Mouse (Mus musculus): Measurements from ENCODE around the gene Cbx8. TPM values are rescaled to one million over a fixed set of nuclear protein-coding genes. Genes with fewer than 3 reads are reported as not detected.

Gene Cbx8
- total RNA-seq, 2 experiments from 2014 or later: 1.5 to 1.9 TPM

- intact Hi-C loops (cut with DNase I): loop anchor here (5.0 kb wide), 1 partner anchor 48 kb away; the partner anchor contains the start of gene Cbx4
- no peak for DNase-seq
These were observed 1.9 kb downstream of the Cbx8 start for GRCm38 (mm10) chr11:119038744-119039484.

GRCm38 (mm10) chr11:119037780-119038401 lies 2.9 kb downstream of the Cbx8 start:
- no peak for DNase-seq
- intact Hi-C loops (cut with DNase I): loop anchor here (5.0 kb wide), 1 partner anchor 49 kb away; the partner anchor contains the start of gene Cbx4

- no peak for DNase-seq
- intact Hi-C loops (cut with DNase I): loop anchor here (5.0 kb wide), 1 partner anchor 50 kb away; the partner anchor contains the start of gene Cbx4
These were observed 3.6 kb downstream of the Cbx8 start for GRCm38 (mm10) chr11:119036934-119037779.

- no peak for DNase-seq
- intact Hi-C loops (cut with DNase I): loop anchor here (5.0 kb wide), 1 partner anchor 51 kb away; the partner anchor contains the start of gene Cbx4
These were observed 4.3 kb downstream of the Cbx8 start for GRCm38 (mm10) chr11:119036447-119036846.

GRCm38 (mm10) chr11:119035686-119036165 lies 5.0 kb downstream of the Cbx8 start:
- no peak for DNase-seq
- intact Hi-C loops (cut with DNase I): loop anchor here (2.0 to 5.0 kb wide), 2 partner anchors 52 to 155 kb away; partner anchors contain the start of gene Cbx4

- intact Hi-C loops (cut with DNase I): loop anchor here (2.0 to 5.0 kb wide), 2 partner anchors 52 to 156 kb away; partner anchors contain the start of gene Cbx4
- no peak for DNase-seq
These were observed 5.6 kb downstream of the Cbx8 start for GRCm38 (mm10) chr11:119035094-119035685.

- intact Hi-C loops (cut with DNase I): loop anchor here (2.0 to 5.0 kb wide), 2 partner anchors 53 to 156 kb away; partner anchors contain the start of gene Cbx4
- DNase-seq: no peak
These were observed 6.1 kb downstream of the Cbx8 start for GRCm38 (mm10) chr11:119034635-119035034.

- DNase-seq: peak; percentile 79 to 81
- intact Hi-C loops (cut with DNase I): loop anchor here (2.0 kb wide), 1 partner anchor 157 kb away; no protein-coding TSS in a partner anchor
These were observed 6.8 kb downstream of the Cbx8 start for GRCm38 (mm10) chr11:119033874-119034558.

- peak in 1 of 2 experiments; percentile 28 for DNase-seq
These were observed 14.6 kb downstream of the Cbx8 start for GRCm38 (mm10) chr11:119026203-119026602.

GRCm38 (mm10) chr11:119024260-119024659 lies 16.5 kb downstream of the Cbx8 start:
- intact Hi-C loops (cut with DNase I): no loop called here
- no peak for DNase-seq

More at GRCm38 (mm10) chr11:119026203-119026602, 14.6 kb downstream of the Cbx8 start:
- intact Hi-C loops (cut with DNase I): no loop called here

- intact Hi-C loops (cut with DNase I): no loop called here
- no peak for DNase-seq
These were observed 17.2 kb downstream of the Cbx8 start for GRCm38 (mm10) chr11:119023616-119023980.

GRCm38 (mm10) chr11:119022895-119023615 lies 17.7 kb downstream of the Cbx8 start, which contains the start of gene Cbx2:
Gene Cbx2 (plus strand): TSS chr11:119022962.
- DNase-seq: peak; percentile 66 to 78
- intact Hi-C loops (cut with DNase I): no loop called here

GRCm38 (mm10) chr11:119022068-119022894 lies 18.5 kb downstream of the Cbx8 start:
- no peak for DNase-seq
- intact Hi-C loops (cut with DNase I): no loop called here

GRCm38 (mm10) chr11:119021180-119021579 lies 19.6 kb downstream of the Cbx8 start:
- intact Hi-C loops (cut with DNase I): loop anchor here (2.0 kb wide), 1 partner anchor 20 kb away; no protein-coding TSS in a partner anchor
- no peak for DNase-seq

GRCm38 (mm10) chr11:119017506-119017905 lies 23.3 kb downstream of the Cbx8 start:
- DNase-seq: no peak
- intact Hi-C loops (cut with DNase I): no loop called here

- no peak for DNase-seq
- intact Hi-C loops (cut with DNase I): no loop called here
These were observed 26.3 kb downstream of the Cbx8 start for GRCm38 (mm10) chr11:119014455-119014854.

All from gastrocnemius, postnatal 36 days (tissue).